Mouse (Mus musculus): ENCODE measurements at regions not wholly inside any gene's neighbourhood (a gene's known extent, or its start where the extent isn't known, plus 50 kb on each side); places are given as distances from the start of the nearest gene placed in this dataset.

- TF ChIP-seq MAFK (IDR thresholded peaks at IDR 0.05; ENCODE audit: insufficient read depth, low read depth, low read length), result no peak
- no peak for TF ChIP-seq CHD2 (IDR thresholded peaks at IDR 0.05; ENCODE audit: low read depth, low read length)
- no peak for TF ChIP-seq HCFC1 (IDR thresholded peaks at IDR 0.05; ENCODE audit: borderline replicate concordance, insufficient read depth, low read length)
- no peak for TF ChIP-seq ZC3H11A (IDR thresholded peaks at IDR 0.05; ENCODE audit: borderline replicate concordance, low read depth, low read length)
- no peak for TF ChIP-seq ZNF384 (IDR thresholded peaks at IDR 0.05; ENCODE audit: low read depth, low read length)
Measured at GRCm38 (mm10) chr11:71407043-71407442, 176.5 kb upstream of the Nlrp1b start.
